In the genomic region with DNA sequence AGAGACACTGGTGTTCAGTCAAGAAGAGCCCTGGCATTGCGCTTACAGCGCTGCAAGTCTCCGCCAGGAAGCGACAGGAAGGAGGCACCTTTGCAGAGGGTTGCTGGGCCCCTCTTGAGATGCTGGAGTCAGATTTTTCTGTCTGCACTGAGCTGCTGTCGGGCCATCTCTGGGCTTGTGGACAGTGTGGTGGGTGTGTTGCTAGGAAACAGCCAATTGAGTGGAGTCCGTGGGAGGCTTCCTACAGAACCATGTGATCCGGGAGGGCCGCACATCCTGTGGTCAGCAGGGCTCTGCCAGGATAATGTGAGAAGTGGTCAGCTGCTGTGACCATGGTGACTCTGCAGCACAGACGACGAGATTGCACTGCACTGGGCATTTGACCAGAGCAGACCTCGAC, we compare ENCODE assay signal across 9 mouse cellular contexts. TPM values are rescaled to one million over a fixed set of nuclear protein-coding genes. Genes with fewer than 3 reads are reported as not detected.
A peak's percentile ranks its signal among the peaks of the same experiment; 100 is the strongest.
DNase-seq lines count a peak whose midpoint lies in the region; ATAC-seq and TF ChIP-seq lines count a peak whose summit lies in the region.
"Had no signal": no experiment of that assay in that cellular context is flagged by ENCODE, and none has a peak within 500 bp of the region (broad histone marks: within the 10 kb centered on the region; RNA-seq: fewer than 3 reads in every experiment).

No protein-coding gene starts in this region.

- no peak overlapping the region for H3K9ac ChIP-seq in embryonic facial prominence, embryonic 14.5 days (ENCODE audit: low read depth, low read length)
- H3K9ac ChIP-seq in hindbrain, embryonic 12.5 days, result peak overlapping the region; percentile 37; the same call in 1 of the 2 replicates
- no peak overlapping the region for H3K9ac ChIP-seq in stomach, postnatal 0 days (ENCODE audit: low read length)

- TF ChIP-seq CTCF in stomach, postnatal 0 days (IDR thresholded peaks at IDR 0.05; ENCODE audit: low read depth), result no peak

- peaks cover 8% of the 10 kb centered on the region; the same call in 1 of the 2 replicates for H3K4me1 ChIP-seq in embryonic facial prominence, embryonic 14.5 days (ENCODE audit: control insufficient read depth, insufficient read depth, low read length)
- peaks cover 21% of the 10 kb centered on the region for H3K4me1 ChIP-seq in hindbrain, embryonic 12.5 days
- peaks cover 28% of the 10 kb centered on the region for H3K4me1 ChIP-seq in midbrain, embryonic 10.5 days
- H3K4me1 ChIP-seq in stomach, postnatal 0 days (replicated peaks; ENCODE audit: control insufficient read depth, insufficient read depth), result no peaks in the 10 kb centered on the region; the same call in 1 of the 2 replicates

- no peak for TF ChIP-seq EP300 in stomach, postnatal 0 days (optimal IDR thresholded peaks at IDR 0.05)

- peaks cover 13% of the 10 kb centered on the region for H3K27me3 ChIP-seq in embryonic facial prominence, embryonic 14.5 days (replicated peaks; ENCODE audit: control insufficient read depth, insufficient read depth, low read length)
- peaks cover 15% of the 10 kb centered on the region for H3K27me3 ChIP-seq in hindbrain, embryonic 12.5 days
- H3K27me3 ChIP-seq in midbrain, embryonic 10.5 days (ENCODE audit: low read depth, poor library complexity, severe bottlenecking), result peaks cover 32% of the 10 kb centered on the region
- H3K27me3 ChIP-seq in stomach, postnatal 0 days (ENCODE audit: control insufficient read depth, insufficient read depth, low read length), result no peaks in the 10 kb centered on the region

- ATAC-seq in embryonic facial prominence, embryonic 14.5 days (ENCODE audit: low read depth), result peak; percentile 51; the same call in 1 of the 2 replicates
- peak; percentile 20; the same call in 1 of the 2 replicates for ATAC-seq in hindbrain, embryonic 12.5 days (ENCODE audit: low FRiP score)
- ATAC-seq in stomach, postnatal 0 days (ENCODE audit: low FRiP score, low TSS enrichment), result peak; percentile 62
- ATAC-seq: Patski had no signal

- no peak overlapping the region for H3K4me2 ChIP-seq in embryonic facial prominence, embryonic 14.5 days (ENCODE audit: low read depth, low read length)
- peak overlapping the region; percentile 30 for H3K4me2 ChIP-seq in hindbrain, embryonic 12.5 days (replicated peaks)
- H3K4me2 ChIP-seq in stomach, postnatal 0 days (replicated peaks; ENCODE audit: low read depth), result no peak overlapping the region

- H3K4me3 ChIP-seq in embryonic facial prominence, embryonic 14.5 days (ENCODE audit: low read depth, low read length), result no peak overlapping the region
- no peak overlapping the region for H3K4me3 ChIP-seq in hindbrain, embryonic 12.5 days
- peak overlapping the region; percentile 14; the same call in 1 of the 2 replicates for H3K4me3 ChIP-seq in midbrain, embryonic 10.5 days
- no peak overlapping the region for H3K4me3 ChIP-seq in stomach, postnatal 0 days (ENCODE audit: low read depth, low read length)

- WGBS in embryonic facial prominence, embryonic 14.5 days, result 36% methylated on average over 11 of the region's 11 CpGs
- 23% methylated on average over 11 of the region's 11 CpGs for WGBS in hindbrain, embryonic 12.5 days
- WGBS in midbrain, embryonic 10.5 days, result 24% methylated on average over 11 of the region's 11 CpGs
- 38% methylated on average over 11 of the region's 11 CpGs for WGBS in stomach, postnatal 0 days

- H3K9me3 ChIP-seq in embryonic facial prominence, embryonic 14.5 days (ENCODE audit: control insufficient read depth, low read length), result no peaks in the 10 kb centered on the region
- H3K9me3 ChIP-seq in hindbrain, embryonic 12.5 days (replicated peaks), result no peaks in the 10 kb centered on the region
- no peaks in the 10 kb centered on the region for H3K9me3 ChIP-seq in midbrain, embryonic 10.5 days (replicated peaks)
- no peaks in the 10 kb centered on the region for H3K9me3 ChIP-seq in stomach, postnatal 0 days (ENCODE audit: control insufficient read depth, low read length)

- H3K36me3 ChIP-seq in embryonic facial prominence, embryonic 14.5 days (ENCODE audit: control insufficient read depth, insufficient read depth, low read length), result no peaks in the 10 kb centered on the region
- H3K36me3 ChIP-seq in hindbrain, embryonic 12.5 days, result no peaks in the 10 kb centered on the region
- no peaks in the 10 kb centered on the region for H3K36me3 ChIP-seq in midbrain, embryonic 10.5 days
- no peaks in the 10 kb centered on the region for H3K36me3 ChIP-seq in stomach, postnatal 0 days (ENCODE audit: control insufficient read depth, insufficient read depth, low read length)

- peak; percentile 60 for DNase-seq in kidney, postnatal 10 days
- DNase-seq in kidney, adult 9 months, result no peak
- DNase-seq in embryonic facial prominence, embryonic 14.5 days (ENCODE audit: low spot score), result peak; percentile 63
- DNase-seq in midbrain, embryonic 10.5 days (ENCODE audit: low spot score), result peak; percentile 44
- DNase-seq in stomach, postnatal 0 days (ENCODE audit: low spot score), result no peak
- DNase-seq in ovary, adult 18-20 months (ENCODE audit: low spot score), result no peak
- no peak for DNase-seq in cerebellum, adult 8-10 months

- H3K27ac ChIP-seq in embryonic facial prominence, embryonic 14.5 days (replicated peaks; ENCODE audit: low read depth, low read length), result no peak overlapping the region
- H3K27ac ChIP-seq in hindbrain, embryonic 12.5 days, result no peak overlapping the region
- peak overlapping the region; percentile 61; the same call in 1 of the 2 replicates for H3K27ac ChIP-seq in midbrain, embryonic 10.5 days (replicated peaks)
- no peak overlapping the region for H3K27ac ChIP-seq in stomach, postnatal 0 days (replicated peaks)

RNA-seq across cellular contexts. Expression of gene Shc3, which starts 4.6 kb away (rescaled TPM):
- 1.3 and 1.5 TPM in 2 replicates for polyA plus RNA-seq in embryonic facial prominence, embryonic 14.5 days (2014; fragmentation: Nextera tagmentation; extraction: Ambion mirVana)
- 5.1 and 7.0 TPM in 2 replicates for polyA plus RNA-seq in hindbrain, embryonic 12.5 days (2016; fragmentation: Nextera tagmentation; extraction: Ambion mirVana)
- polyA plus RNA-seq in midbrain, embryonic 10.5 days (2016; fragmentation: Nextera tagmentation; extraction: Ambion mirVana), result 2.8 and 3.6 TPM in 2 replicates
- 0.28 and 0.31 TPM in 2 replicates for polyA plus RNA-seq in stomach, postnatal 0 days (2015; fragmentation: Nextera tagmentation; extraction: Ambion mirVana)

Comparison
In these comparisons a context has a peak if more than half of its experiments do, and no peak if none do; other contexts are left out.
1. DNase-seq: peak in kidney, postnatal 10 days (single experiment), embryonic facial prominence, embryonic 14.5 days (single experiment) and midbrain, embryonic 10.5 days (single experiment); none in kidney, adult 9 months (single experiment), stomach, postnatal 0 days (single experiment), ovary, adult 18-20 months (single experiment) and cerebellum, adult 8-10 months (single experiment).
2. Peak in every context shown above with its lines, with median percentiles within 50 percentile points of each other: ATAC-seq.